ENCODE assay signal across 8 mouse cellular contexts in genomic region chr7:116442226-116442625, GRCm38 (mm10). TPM values are rescaled to one million over a fixed set of nuclear protein-coding genes. Genes with fewer than 3 reads are reported as not detected.
A peak's percentile ranks its signal among the peaks of the same experiment; 100 is the strongest.
DNase-seq lines count a peak whose midpoint lies in the region; ATAC-seq and TF ChIP-seq lines count a peak whose summit lies in the region.
"Had no signal": no experiment of that assay in that cellular context is flagged by ENCODE, and none has a peak within 500 bp of the region (broad histone marks: within the 10 kb centered on the region; RNA-seq: fewer than 3 reads in every experiment).

No protein-coding gene starts in this region.

- H3K4me2 ChIP-seq in hindbrain, embryonic 15.5 days: peak overlapping the region; percentile 88
- peak overlapping the region; percentile 88 for H3K4me2 ChIP-seq in liver, embryonic 15.5 days

- no peaks in the 10 kb centered on the region for H3K9me3 ChIP-seq in hindbrain, embryonic 15.5 days
- no peaks in the 10 kb centered on the region for H3K9me3 ChIP-seq in liver, embryonic 15.5 days (replicated peaks)

- H3K9ac ChIP-seq in hindbrain, embryonic 15.5 days: peak overlapping the region; percentile 82
- H3K9ac ChIP-seq in liver, embryonic 15.5 days: no peak overlapping the region

- no peak for DNase-seq in testis, postnatal 10 days (ENCODE audit: low spot score)
- no peak for DNase-seq in Muller cell, postnatal 12 days (ENCODE audit: inconsistent ontology term)
- DNase-seq in ovary, postnatal 10 days (ENCODE audit: low spot score): no peak
- no peak for DNase-seq in frontal cortex, postnatal 25 days (ENCODE audit: low spot score in 2 of 2)
- DNase-seq: adrenal gland, postnatal 10 days had no signal

- no peaks in the 10 kb centered on the region for H3K36me3 ChIP-seq in testis, adult 2 months (ENCODE audit: control insufficient read depth, insufficient read depth, low read length)
- H3K36me3 ChIP-seq in hindbrain, embryonic 15.5 days: no peaks in the 10 kb centered on the region
- H3K36me3 ChIP-seq in liver, embryonic 15.5 days (replicated peaks): no peaks in the 10 kb centered on the region

- H3K27ac ChIP-seq in testis, adult 2 months (ENCODE audit: control insufficient read depth, insufficient read depth, low read depth, low read length): no peak overlapping the region
- H3K27ac ChIP-seq in hindbrain, embryonic 15.5 days (replicated peaks): no peak overlapping the region
- no peak overlapping the region for H3K27ac ChIP-seq in liver, embryonic 15.5 days (replicated peaks)

- 10% methylated on average over 7 of the region's 7 CpGs for WGBS in hindbrain, embryonic 15.5 days
- 25% methylated on average over 7 of the region's 7 CpGs for WGBS in liver, embryonic 15.5 days (ENCODE audit: insufficient replicate concordance)

- peak overlapping the region; percentile 7; the same call in 1 of the 2 replicates for H3K4me3 ChIP-seq in testis, adult 2 months (ENCODE audit: control insufficient read depth, low read depth, low read length)
- peak overlapping the region; percentile 99 for H3K4me3 ChIP-seq in hindbrain, embryonic 15.5 days
- peak overlapping the region; percentile 70 for H3K4me3 ChIP-seq in liver, embryonic 15.5 days (replicated peaks)

- no peaks in the 10 kb centered on the region for H3K27me3 ChIP-seq in testis, adult 2 months (ENCODE audit: control insufficient read depth, insufficient read depth, low read length)
- H3K27me3 ChIP-seq in hindbrain, embryonic 15.5 days: no peaks in the 10 kb centered on the region
- peaks cover 45% of the 10 kb centered on the region for H3K27me3 ChIP-seq in liver, embryonic 15.5 days

- no peak for TF ChIP-seq CTCF in testis, adult 2 months (IDR thresholded peaks at IDR 0.05; ENCODE audit: control insufficient read depth, insufficient read depth, insufficient replicate concordance, low read depth, low read length)

- H3K4me1 ChIP-seq in testis, adult 2 months (ENCODE audit: control insufficient read depth, insufficient read depth, low read length): peaks cover 6% of the 10 kb centered on the region
- peaks cover 33% of the 10 kb centered on the region for H3K4me1 ChIP-seq in hindbrain, embryonic 15.5 days (replicated peaks)
- peaks cover 30% of the 10 kb centered on the region for H3K4me1 ChIP-seq in liver, embryonic 15.5 days (replicated peaks)

- ATAC-seq in hindbrain, embryonic 15.5 days (ENCODE audit: low FRiP score, low read depth): no peak
- ATAC-seq in liver, embryonic 15.5 days (ENCODE audit: insufficient read depth): no peak

- no peak for TF ChIP-seq POLR2A in testis, adult 2 months (IDR thresholded peaks at IDR 0.05; ENCODE audit: control insufficient read depth, low read depth, low read length)

RNA-seq across cellular contexts. Expression of gene Pik3c2a, which starts 1.0 kb away (rescaled TPM):
- polyA plus RNA-seq in testis, adult 2 months (2012; rRNA removed): 3.8 and 5.6 TPM in 2 replicates
- 13.8 and 16.7 TPM in 2 replicates for polyA plus RNA-seq in hindbrain, embryonic 15.5 days (2015; fragmentation: Nextera tagmentation; extraction: Ambion mirVana)
- 3.9 and 5.2 TPM in 2 replicates for polyA plus RNA-seq in liver, embryonic 15.5 days (2015; fragmentation: Nextera tagmentation; extraction: Ambion mirVana)

Comparison
In these comparisons a context has a peak if more than half of its experiments do, and no peak if none do; other contexts are left out.
1. H3K4me3 ChIP-seq: peak in every context shown above with its lines; median percentile 99 in hindbrain, embryonic 15.5 days; 70 in liver, embryonic 15.5 days; 7 in testis, adult 2 months.